Mouse (Mus musculus) kidney, embryonic 16.5 days (tissue): ENCODE measurements around the gene Paics. TPM values are rescaled to one million over a fixed set of nuclear protein-coding genes. Genes with fewer than 3 reads are reported as not detected.

ENCODE experiments used
- ATAC-seq: fragments of 200-750 bp; cut with Nextera tagmentation; 2 replicates; pipeline ENCODE4 v1.8.0; 2017; ENCODE audit warnings: moderate TSS enrichment; ENCODE audit not compliant: low FRiP score, low TSS enrichment
- H3K27ac ChIP-seq: fragments of 300-500 bp; sonication (generic); 2 replicates; pipeline ENCODE4 v1.5.1; 2014; ENCODE audit warnings: low read length
- H3K27me3 ChIP-seq: fragments of 300-500 bp; sonication (generic); 2 replicates; pipeline ENCODE4 v1.6.1; 2014; ENCODE audit warnings: low read length, control low read depth, mixed read lengths; ENCODE audit not compliant: insufficient read depth
- H3K36me3 ChIP-seq: fragments of 300-500 bp; sonication (generic); 2 replicates; pipeline ENCODE4 v1.6.1; 2014; ENCODE audit warnings: low read length, control low read depth, mixed read lengths; ENCODE audit not compliant: insufficient read depth
- H3K4me1 ChIP-seq: fragments of 300-500 bp; sonication (generic); 2 replicates; pipeline ENCODE4 v1.6.1; 2014; ENCODE audit warnings: low read length, control low read depth, mixed read lengths; ENCODE audit not compliant: insufficient read depth
- H3K4me2 ChIP-seq: fragments of 300-500 bp; sonication (generic); replicated peaks from 2 replicates; pipeline ENCODE4 v1.6.1; 2014; ENCODE audit warnings: low read depth, low read length
- H3K4me3 ChIP-seq: fragments of 300-500 bp; sonication (generic); 2 replicates; pipeline ENCODE4 v1.5.1; 2014; ENCODE audit warnings: mild to moderate bottlenecking, low read length
- H3K9ac ChIP-seq: fragments of 300-500 bp; sonication (generic); replicated peaks from 2 replicates; pipeline ENCODE4 v1.6.1; 2014; ENCODE audit warnings: low read length
- H3K9me3 ChIP-seq: fragments of 300-500 bp; sonication (generic); 2 replicates; pipeline ENCODE4 v1.6.1; 2016; ENCODE audit warnings: low read length, control low read depth
- WGBS: fragments of 180-500 bp; shearing (Covaris S2); extraction: QIAGEN DNeasy Blood & Tissue Kit; methylation state at CpG from one replicate; pipeline ENCODE4 v1.1.7; 2014; 5-methylcytosine and 5-hydroxymethylcytosine counted together
- polyA plus RNA-seq: library from polyadenylated mRNA; unstranded; fragments of >200 nt; fragmentation: Nextera tagmentation; extraction: Ambion mirVana; gene quantifications from 2 replicates; pipeline ENCODE4 v1.2.1, GENCODE M21; 2015

Paics gene
- polyA plus RNA-seq, 1 experiment from 2014 or later, result 353 TPM

- WGBS, result 86% methylated on average over 4 of the region's 4 CpGs
- H3K4me1 ChIP-seq, result peaks cover 37% of the 10 kb centered on the region
- ATAC-seq, result no peak
- H3K27me3 ChIP-seq, result no peaks in the 10 kb centered on the region
- peaks cover 5% of the 10 kb centered on the region; the same call in 1 of the 2 replicates for H3K36me3 ChIP-seq
- H3K9ac ChIP-seq, result no peak overlapping the region
- no peak overlapping the region for H3K27ac ChIP-seq
- no peak overlapping the region for H3K4me3 ChIP-seq
- H3K4me2 ChIP-seq, result no peak overlapping the region
- H3K9me3 ChIP-seq, result no peaks in the 10 kb centered on the region
These were observed 3.3 kb upstream of the Paics start for GRCm38 (mm10) chr5:76947758-76948157.

GRCm38 (mm10) chr5:76950343-76951105, 583 bp upstream of the Paics start:
- Histone ChIP-seq H3K27ac (peak overlapping the region; percentile 79), H3K9me3 (no peaks in the 10 kb centered on the region), H3K4me1 (peaks cover 31% of the 10 kb centered on the region), H3K4me3 (peak overlapping the region; percentile 91), H3K4me2 (peak overlapping the region; percentile 84), H3K9ac (peak overlapping the region; percentile 88), H3K27me3 (no peaks in the 10 kb centered on the region), H3K36me3 (peaks cover 9% of the 10 kb centered on the region; the same call in 1 of the 2 replicates)
- ATAC-seq, result no peak
- WGBS, result under 1% methylated on average over 24 of the region's 24 CpGs

GRCm38 (mm10) chr5:76952112-76953040, 1.3 kb downstream of the Paics start:
- Histone ChIP-seq H3K4me1 (peaks cover 26% of the 10 kb centered on the region), H3K4me3 (peak overlapping the region; percentile 91), H3K9me3 (no peaks in the 10 kb centered on the region), H3K36me3 (peaks cover 15% of the 10 kb centered on the region), H3K9ac (peak overlapping the region; percentile 88), H3K27me3 (no peaks in the 10 kb centered on the region), H3K27ac (peak overlapping the region; percentile 95; the same call in 1 of the 2 replicates), H3K4me2 (peak overlapping the region; percentile 84)
- ATAC-seq, result no peak
- 8% methylated on average over 7 of the region's 7 CpGs for WGBS

GRCm38 (mm10) chr5:76953794-76954193, 2.7 kb downstream of the Paics start:
- no peak for ATAC-seq
- H3K9ac ChIP-seq, result no peak overlapping the region
- H3K36me3 ChIP-seq, result peaks cover 29% of the 10 kb centered on the region
- WGBS, result 68% methylated on average over 3 of the region's 3 CpGs
- no peaks in the 10 kb centered on the region for H3K9me3 ChIP-seq
- no peak overlapping the region for H3K4me2 ChIP-seq
- no peak overlapping the region for H3K4me3 ChIP-seq
- no peaks in the 10 kb centered on the region for H3K27me3 ChIP-seq
- peaks cover 18% of the 10 kb centered on the region for H3K4me1 ChIP-seq
- H3K27ac ChIP-seq, result no peak overlapping the region

- H3K9ac ChIP-seq, result no peak overlapping the region; the same call in 1 of the 2 replicates
These were observed 3.3 kb downstream of the Paics start for GRCm38 (mm10) chr5:76954271-76954900.

GRCm38 (mm10) chr5:76955474-76955873, 4.4 kb downstream of the Paics start:
- Histone ChIP-seq H3K36me3 (peaks cover 38% of the 10 kb centered on the region), H3K9ac (no peak overlapping the region), H3K27me3 (no peaks in the 10 kb centered on the region), H3K4me3 (no peak overlapping the region), H3K27ac (no peak overlapping the region), H3K4me1 (peaks cover 9% of the 10 kb centered on the region; the same call in 1 of the 2 replicates), H3K9me3 (no peaks in the 10 kb centered on the region), H3K4me2 (no peak overlapping the region)
- WGBS, result 84% methylated on average over 4 of the region's 4 CpGs
- no peak for ATAC-seq

More at GRCm38 (mm10) chr5:76954271-76954900, 3.3 kb downstream of the Paics start:
- no peak for ATAC-seq
- Histone ChIP-seq H3K36me3 (peaks cover 33% of the 10 kb centered on the region), H3K27me3 (no peaks in the 10 kb centered on the region), H3K4me1 (peaks cover 16% of the 10 kb centered on the region), H3K27ac (no peak overlapping the region), H3K4me3 (no peak overlapping the region), H3K9me3 (no peaks in the 10 kb centered on the region), H3K4me2 (no peak overlapping the region)
- 82% methylated on average over 6 of the region's 6 CpGs for WGBS

GRCm38 (mm10) chr5:76957954-76958353, 6.8 kb downstream of the Paics start:
- WGBS, result 100% methylated on average over 1 of the region's 1 CpGs
- Histone ChIP-seq H3K4me1 (peaks cover 3% of the 10 kb centered on the region; the same call in 1 of the 2 replicates), H3K27ac (no peak overlapping the region), H3K36me3 (peaks cover 53% of the 10 kb centered on the region), H3K9me3 (no peaks in the 10 kb centered on the region), H3K4me2 (no peak overlapping the region), H3K27me3 (no peaks in the 10 kb centered on the region), H3K4me3 (no peak overlapping the region), H3K9ac (no peak overlapping the region)
- ATAC-seq, result no peak

- no peak overlapping the region for H3K4me2 ChIP-seq
- H3K9ac ChIP-seq, result no peak overlapping the region
- H3K27me3 ChIP-seq, result no peaks in the 10 kb centered on the region
- peak; percentile 39; the same call in 1 of the 2 replicates for ATAC-seq
- WGBS, result 82% methylated on average over 5 of the region's 5 CpGs
- H3K27ac ChIP-seq, result no peak overlapping the region
- H3K36me3 ChIP-seq, result peaks cover 62% of the 10 kb centered on the region
- no peaks in the 10 kb centered on the region for H3K9me3 ChIP-seq
- H3K4me1 ChIP-seq, result peaks cover 3% of the 10 kb centered on the region; the same call in 1 of the 2 replicates
- no peak overlapping the region for H3K4me3 ChIP-seq
These were observed 8.5 kb downstream of the Paics start for GRCm38 (mm10) chr5:76959587-76959986.

- ATAC-seq, result no peak
- Histone ChIP-seq H3K36me3 (peaks cover 65% of the 10 kb centered on the region), H3K4me1 (no peaks in the 10 kb centered on the region), H3K27me3 (no peaks in the 10 kb centered on the region), H3K9me3 (no peaks in the 10 kb centered on the region), H3K9ac (no peak overlapping the region), H3K27ac (no peak overlapping the region), H3K4me3 (no peak overlapping the region), H3K4me2 (no peak overlapping the region)
- WGBS, result 80% methylated on average over 11 of the region's 11 CpGs
These were observed 11.4 kb downstream of the Paics start for GRCm38 (mm10) chr5:76962545-76962944.
